Mouse (Mus musculus): ENCODE data around the gene AU022252.

Gene AU022252

GRCm38 (mm10) chr4:119244468-119245240 is 12.1 kb upstream of the AU022252 start:
- DNase-seq = no peak

DNA sequence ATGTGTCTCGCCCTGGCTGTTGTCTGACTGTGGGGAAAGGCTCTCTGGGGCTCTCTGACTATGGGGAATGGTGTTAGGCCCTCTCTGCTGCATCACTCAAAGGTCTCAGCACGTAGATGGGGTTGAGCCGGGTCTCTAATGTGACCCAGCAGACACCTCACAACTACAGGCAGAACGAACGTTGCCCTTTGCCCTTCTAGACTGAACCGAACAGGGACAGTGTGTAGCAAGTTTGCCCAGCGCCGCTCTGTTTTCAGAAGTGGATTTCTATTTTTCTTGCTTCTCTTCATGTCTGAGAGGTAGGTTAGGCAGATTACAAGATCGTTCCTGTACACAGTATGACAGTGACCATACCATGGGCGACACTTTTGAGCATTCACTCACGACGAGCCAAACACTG is 10.1 kb upstream of the AU022252 start:
- DNase-seq = no peak

DNA sequence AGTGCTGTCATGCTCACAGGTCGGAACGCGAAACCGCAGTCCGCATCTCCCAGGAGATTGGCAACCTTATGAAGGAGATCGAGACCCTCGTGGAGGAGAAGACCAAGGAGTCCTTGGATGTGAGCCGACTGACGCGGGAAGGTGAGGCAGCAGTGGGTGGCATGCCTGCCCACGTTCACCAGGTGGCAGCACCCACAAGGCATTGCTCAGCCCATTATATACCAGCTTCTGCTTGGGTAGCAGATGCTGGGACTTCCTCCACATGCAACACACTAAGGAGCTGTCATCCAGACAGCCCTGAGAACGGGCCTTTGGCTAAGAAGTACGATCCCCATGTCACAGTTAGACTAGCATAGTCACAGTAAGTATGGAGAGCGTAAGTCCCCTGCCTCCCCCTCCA is 9.2 kb upstream of the AU022252 start:
- DNase-seq = no peak

DNA sequence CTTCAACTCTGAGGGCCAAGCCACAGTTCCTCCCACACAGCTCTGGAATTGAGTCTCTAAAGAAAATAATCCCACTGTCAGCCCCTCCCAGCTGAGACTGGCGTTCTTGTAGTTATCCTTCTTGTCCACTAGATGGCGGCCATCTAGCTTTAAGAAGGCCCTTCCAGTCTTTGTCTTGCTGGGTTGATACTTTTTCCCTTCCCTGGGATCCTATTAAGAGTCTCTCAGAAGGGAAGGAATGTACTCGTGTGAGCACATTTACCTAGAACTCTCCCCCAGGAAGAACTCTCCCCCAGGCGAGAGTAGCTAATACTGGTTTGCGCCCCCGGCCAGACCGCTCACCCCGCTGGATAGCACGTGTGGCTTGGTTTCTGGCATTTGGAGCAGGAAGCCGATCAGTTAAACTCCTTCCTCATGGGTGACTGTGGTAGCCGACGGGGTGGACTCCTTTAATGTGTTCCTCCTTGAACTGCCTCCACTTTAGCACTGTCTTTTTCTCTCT is 6.7 kb upstream of the AU022252 start:
- peak; percentile 63 for DNase-seq

DNA sequence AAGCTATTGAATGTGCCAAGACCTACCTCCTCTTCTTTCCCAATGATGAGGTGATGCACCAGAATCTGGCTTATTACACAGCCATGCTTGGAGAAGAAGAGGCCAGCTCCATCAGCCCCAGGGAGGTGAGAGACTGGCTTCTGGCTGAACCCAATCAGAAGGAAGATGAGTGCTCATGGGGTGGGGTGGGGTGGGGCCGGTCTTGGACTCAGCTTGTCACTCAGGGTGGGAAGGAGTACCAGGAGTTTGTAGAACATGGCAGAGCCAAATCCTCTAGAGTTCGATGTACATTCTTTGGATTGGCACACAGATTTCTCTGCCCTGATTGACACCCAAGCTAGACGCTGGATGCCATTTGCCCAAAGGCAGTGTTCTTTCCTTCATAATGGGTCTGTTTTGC is 6.1 kb upstream of the AU022252 start:
- no peak for DNase-seq

DNA sequence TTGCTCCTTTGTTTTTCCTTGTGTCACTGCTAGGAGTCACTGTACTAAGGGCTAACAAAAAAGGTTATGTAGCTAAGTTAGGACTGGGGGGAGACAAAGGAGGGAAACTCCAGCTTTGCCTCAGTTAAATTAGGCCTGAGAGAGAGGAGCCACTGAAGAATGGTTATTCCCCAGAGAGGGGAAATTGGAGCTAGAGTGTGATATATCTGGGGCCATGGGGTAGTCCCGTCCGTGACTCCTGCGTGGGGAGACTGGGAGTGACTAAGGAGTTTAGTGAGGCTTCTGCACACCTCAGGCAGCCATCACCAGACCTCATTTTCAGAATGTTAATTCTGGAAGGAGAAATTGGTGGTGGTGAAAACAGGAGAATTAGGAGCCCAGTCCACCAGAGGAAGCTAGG is 1.8 kb upstream of the AU022252 start:
- no peak for DNase-seq

- DNase-seq = peak; percentile 62
These were observed 867 bp upstream of the AU022252 start for GRCm38 (mm10) chr4:119233256-119233901.

DNA sequence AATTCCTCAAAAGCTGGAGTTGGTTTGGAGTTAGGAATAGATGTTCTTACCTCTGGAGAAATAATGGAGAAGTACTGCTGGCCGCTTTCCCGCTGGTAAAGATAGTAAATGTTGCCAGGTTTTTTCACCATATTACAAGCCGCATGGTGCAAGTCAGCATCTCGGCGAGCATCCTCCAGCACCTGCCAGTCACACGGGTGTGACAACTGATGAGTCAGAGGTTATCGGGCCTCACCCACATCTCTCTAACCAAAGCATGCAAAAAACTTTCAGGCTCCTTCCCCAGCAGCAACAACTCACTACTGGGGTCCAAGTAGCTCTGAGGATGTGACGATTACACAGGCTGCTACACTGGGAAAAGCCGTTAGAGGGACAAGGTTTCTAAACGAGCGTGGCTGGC is 5.8 kb downstream of the AU022252 start:
- no peak for DNase-seq

DNA sequence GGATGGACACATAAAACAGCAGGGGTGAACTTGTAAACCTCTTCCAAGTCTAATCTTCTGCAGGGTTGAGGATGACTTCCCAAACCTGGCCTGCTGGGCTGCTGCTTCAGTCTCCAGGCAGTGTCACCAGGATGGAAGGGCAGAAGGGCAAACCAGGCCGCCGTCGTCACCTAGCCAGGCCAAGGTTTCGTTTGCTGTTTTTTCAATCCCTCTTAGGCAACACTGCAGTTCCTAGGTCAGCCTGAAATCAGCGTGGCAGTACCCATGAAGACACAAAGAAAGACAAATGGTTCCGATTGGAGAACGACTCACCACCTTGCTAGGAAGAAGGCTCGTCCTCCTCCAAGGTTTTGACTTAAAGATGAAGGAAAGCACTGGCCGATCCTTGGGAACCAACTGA is 6.8 kb downstream of the AU022252 start:
- DNase-seq = no peak

- DNase-seq = no peak
These were observed 8.0 kb downstream of the AU022252 start for GRCm38 (mm10) chr4:119224534-119224933.

DNA sequence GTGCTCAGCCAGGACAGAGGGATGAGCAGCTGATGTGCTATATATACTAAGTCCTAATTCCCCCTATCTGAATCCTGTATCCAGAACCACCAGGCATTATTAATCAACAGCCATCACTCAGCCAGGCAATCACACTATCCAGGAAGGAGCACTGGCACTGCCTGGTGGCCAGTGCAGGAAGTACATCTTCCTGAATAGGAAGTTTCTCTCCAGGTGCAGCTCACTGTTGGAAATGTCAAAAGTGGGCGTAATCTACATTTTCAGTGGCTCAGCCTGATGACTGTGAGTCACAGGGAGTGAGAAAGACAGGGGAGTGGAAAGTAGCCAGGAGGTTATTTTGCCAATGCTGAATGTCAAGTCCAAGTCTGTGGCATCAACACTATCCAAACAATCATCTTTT is 8.8 kb downstream of the AU022252 start:
- no peak for DNase-seq

GRCm38 (mm10) chr4:119218169-119218568 is 14.3 kb downstream of the AU022252 start, which contains the start of gene Tmem269:
Gene Tmem269 (minus strand): TSS chr4:119218217.
- no peak for DNase-seq

DNA sequence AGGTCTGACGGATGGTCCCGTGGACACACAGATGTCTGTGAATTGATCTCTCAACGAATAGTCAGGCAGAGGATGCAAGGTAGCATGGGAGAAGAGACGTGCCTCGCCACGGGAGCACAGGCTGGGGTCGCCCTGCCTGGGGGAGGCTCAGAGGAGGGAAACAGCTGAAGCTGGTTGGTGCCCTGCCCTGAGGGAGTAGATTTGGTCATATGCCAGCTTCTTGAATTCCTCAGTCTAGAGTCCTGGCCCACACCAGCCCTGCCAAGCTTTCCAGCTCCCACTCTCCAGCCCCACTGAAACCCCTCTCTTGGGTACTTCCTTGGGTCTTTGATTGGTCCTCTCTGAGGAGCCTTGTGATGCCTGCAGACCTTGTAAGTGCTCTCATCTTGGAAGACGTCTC is 15.8 kb downstream of the AU022252 start:
- DNase-seq = no peak

GRCm38 (mm10) chr4:119204672-119205071 is 27.8 kb downstream of the AU022252 start:
- no peak for DNase-seq

DNA sequence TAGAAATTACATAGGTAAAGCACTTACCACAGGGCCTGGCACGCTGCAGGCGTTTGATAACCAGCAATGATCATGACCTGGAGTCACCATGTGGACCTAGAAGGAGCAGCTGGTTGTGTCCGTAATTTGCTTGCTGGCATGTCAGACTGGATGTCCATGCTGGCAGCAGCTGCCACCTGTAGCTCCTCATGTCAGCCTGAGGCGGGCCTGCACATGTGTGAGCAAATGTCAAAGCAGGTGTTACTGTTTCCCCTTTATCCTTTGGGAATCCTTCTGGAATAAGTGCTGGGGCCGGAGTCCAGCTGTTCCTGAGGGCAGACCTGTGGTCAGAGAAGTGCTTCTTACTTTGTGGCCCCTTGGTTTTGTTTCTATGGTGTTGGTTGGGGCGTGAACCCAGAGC is 34.4 kb downstream of the AU022252 start:
- DNase-seq = no peak

DNA sequence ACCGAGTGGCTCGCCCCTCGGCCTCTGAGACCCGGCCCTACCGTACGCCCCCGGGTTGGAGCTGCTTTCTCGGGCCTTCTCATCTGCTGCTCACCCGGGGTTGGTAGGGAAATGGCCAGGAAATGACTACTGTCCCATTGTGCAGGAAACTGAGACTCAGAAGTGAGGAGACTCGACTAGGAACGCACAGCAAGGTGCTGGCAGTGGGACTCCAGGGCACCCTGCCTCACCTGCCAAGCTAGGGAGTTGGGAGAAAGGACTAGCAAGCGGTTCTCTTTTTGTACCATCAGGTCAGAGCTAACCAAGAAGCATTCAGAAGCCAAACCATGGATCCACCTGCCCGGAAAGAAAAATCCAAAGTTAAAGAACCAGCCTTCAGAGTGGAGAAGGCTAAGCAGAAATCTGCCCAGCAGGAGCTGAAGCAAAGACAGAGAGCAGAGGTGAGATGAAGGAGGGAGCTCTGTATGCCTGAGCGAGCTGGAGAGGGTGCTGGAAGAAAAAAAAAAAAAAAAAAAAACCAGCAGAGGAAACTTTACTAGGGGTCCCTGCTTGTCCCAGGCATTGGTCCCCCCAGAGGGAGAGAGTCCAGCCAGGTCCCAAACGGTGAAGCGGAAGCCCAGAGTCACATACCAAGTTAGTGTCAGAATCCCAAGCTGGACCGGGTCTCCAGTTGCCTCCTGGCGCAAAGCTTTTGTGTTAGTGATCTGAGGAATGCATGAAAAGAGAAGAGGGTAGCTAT is 36.8 kb downstream of the AU022252 start:
- peak; percentile 46 for DNase-seq

DNA sequence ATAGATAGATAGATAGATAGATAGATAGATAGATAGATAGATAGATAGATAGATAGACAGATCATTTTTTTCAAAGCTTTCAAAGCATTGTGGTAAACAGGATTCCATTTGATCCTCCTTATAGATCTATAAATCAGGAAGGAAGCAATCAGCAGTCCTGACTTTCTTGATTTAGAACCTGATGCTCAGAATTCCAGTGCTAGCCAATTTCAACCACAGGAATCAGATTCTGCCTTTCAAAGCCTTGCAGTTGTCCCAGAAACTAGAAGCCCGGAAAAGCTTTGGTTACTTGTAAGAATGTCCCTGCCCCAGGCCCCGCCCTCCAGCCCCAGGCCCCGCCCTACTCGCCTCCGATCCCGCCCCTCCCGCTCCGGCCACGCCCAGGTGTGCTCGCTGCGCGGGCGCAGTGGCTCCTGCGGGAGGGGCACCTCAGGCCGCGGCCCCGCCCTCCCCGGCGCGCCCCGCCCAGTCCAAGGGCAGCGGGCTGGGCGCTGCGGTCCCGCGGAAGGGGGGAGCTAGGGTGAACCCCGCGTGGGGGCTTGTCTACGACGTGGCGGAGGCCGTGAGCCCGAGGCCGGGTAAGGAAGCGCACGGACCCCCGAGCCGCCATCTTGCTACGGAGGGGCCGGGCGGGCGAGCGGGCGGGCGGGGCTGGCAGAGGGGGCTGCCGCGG is 37.5 kb downstream of the AU022252 start, which contains the start of gene Svbp:
TSS of gene Svbp (plus strand) at position 398 of the 673 bp plus-strand sequence.
- DNase-seq = peak; percentile 80

DNA sequence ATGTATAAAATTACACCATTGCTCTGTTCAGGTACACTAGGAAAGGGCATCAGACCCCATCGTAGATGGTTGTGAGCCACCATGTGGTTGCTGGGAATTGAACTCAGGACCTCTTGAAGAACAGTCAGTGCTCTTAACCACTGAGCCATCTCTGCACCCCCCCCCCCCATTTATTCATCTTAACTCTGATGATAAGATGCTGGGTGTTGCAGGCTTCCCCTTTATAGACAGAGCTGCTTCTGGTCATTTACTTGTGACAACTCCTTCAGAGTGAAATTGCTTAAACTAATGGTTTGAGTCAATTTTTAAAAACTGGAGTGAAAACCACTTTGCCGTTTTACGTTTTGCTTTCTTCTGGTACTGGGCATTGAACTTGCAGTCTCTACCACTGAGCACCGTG is 39.8 kb downstream of the AU022252 start:
- DNase-seq = no peak

DNA sequence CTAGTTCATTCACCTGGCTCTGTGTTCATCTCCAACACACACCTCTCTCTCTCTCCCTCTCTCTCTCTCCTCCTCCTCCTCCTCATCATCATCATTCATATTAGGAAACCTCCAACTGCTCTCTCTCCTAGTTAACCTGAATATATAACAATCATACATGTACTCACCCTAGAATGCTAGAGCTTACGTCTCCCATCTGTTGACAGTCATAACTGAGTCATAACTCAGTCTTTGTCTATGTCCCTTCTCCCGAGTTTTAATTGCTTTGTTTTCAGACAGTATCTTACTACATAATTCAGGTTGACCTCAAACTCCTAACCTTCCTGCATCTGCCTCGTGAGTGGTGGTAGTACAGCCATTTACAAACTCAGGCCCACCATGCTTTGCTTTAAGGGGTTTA is 41.2 kb downstream of the AU022252 start:
- no peak for DNase-seq

DNA sequence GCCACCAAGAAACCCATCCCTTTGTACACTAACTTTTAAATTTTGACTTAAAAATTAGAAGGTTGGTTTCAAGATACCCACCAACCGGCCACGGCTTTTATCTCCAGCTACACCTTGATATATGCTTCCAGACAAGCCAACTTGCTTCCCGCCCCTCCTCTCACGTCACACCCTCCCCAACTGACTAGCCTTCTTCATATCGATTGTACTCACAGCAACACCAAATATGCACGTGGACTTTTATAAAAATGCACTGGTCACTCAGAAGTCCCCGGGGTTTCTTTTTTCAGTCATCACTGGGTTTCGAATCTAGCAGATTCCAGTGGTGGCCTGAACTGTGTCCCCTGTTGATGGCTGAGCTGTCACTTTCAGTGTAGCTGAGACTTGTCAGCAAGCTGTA is 41.9 kb downstream of the AU022252 start:
- DNase-seq = no peak

GRCm38 (mm10) chr4:119189864-119190263 is 42.6 kb downstream of the AU022252 start, which contains the start of gene Ermap:
Gene Ermap (minus strand): TSS chr4:119190011.
- DNase-seq = no peak

DNA sequence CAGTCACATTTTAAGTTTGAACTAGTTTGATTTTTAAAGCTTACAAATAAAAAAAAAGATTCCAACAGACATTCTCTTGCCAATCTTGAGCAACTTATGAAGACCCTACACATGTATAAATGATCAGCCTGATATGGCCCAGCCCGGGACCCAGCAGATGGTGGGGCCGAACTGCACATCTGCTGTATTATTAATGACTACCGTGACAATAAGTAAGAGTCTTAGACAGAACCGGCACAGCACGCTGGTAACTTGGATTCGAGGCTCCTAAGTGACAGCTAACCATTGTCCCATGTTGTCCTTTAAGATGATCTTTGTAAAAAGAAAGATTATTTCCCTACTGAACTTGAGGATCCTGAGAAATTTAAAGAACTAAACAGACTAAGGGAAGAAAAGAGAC is 43.1 kb downstream of the AU022252 start:
- no peak for DNase-seq

All from cerebellum, adult 9-10 months (tissue).